Mouse (Mus musculus) stomach, postnatal 0 days (tissue): ENCODE measurements around the gene Ralgapa2.

ENCODE experiments used
- CTCF ChIP-seq: IDR thresholded peaks from 2 replicates; pipeline ENCODE4 v1.5.1; 2016; ENCODE audit warnings: antibody characterized with exemption, low read depth, mild to moderate bottlenecking, moderate library complexity
- EP300 ChIP-seq: optimal IDR thresholded peaks from 2 replicates; pipeline ENCODE3; 2016; ENCODE audit warnings: antibody characterized with exemption

GRCm38 (mm10) chr2:146331894-146332476, 180.2 kb downstream of the Ralgapa2 start:
- TF ChIP-seq CTCF (no peak), EP300 (no peak)
